Mouse (Mus musculus): Measurements from ENCODE around the gene Fga. TPM values are rescaled to one million over a fixed set of nuclear protein-coding genes. Genes with fewer than 3 reads are reported as not detected.

Gene Fga
- total RNA-seq (2023; ENCODE audit: inconsistent age): not detected in 4 replicates

GRCm38 (mm10) chr3:83025475-83026301, at the start of gene Fga:
Gene Fga (plus strand): TSS chr3:83026076.

GRCm38 (mm10) chr3:83007557-83007956, 18.3 kb upstream of the Fga start, which contains the start of gene Fgg:
Gene Fgg (plus strand): TSS chr3:83007724.

GRCm38 (mm10) chr3:83049680-83050079, 23.8 kb downstream of the Fga start, which contains the start of gene Fgb:
Gene Fgb (minus strand): TSS chr3:83049863.

GRCm38 (mm10) chr3:83055281-83056038, 29.6 kb downstream of the Fga start, which contains the start of gene Plrg1:
Gene Plrg1 (plus strand): TSS chr3:83055522.

Other genes starting within 250 kb of the Fga start
- gene Rbm46, start 149.6 kb upstream of the Fga start, total RNA-seq (2023; ENCODE audit: inconsistent age): not detected in 4 replicates
- not detected in 4 replicates for gene Lrat, start 122.1 kb upstream of the Fga start, total RNA-seq (2023; ENCODE audit: inconsistent age)
- gene Fgg, start 18.4 kb upstream of the Fga start, total RNA-seq (2023; ENCODE audit: inconsistent age): not detected in 4 replicates
- gene Fgb, start 23.8 kb downstream of the Fga start, total RNA-seq (2023; ENCODE audit: inconsistent age): not detected in 4 replicates
- gene Plrg1, start 29.4 kb downstream of the Fga start, total RNA-seq (2023; ENCODE audit: inconsistent age): 62.3 to 67.8 TPM (median 65.1 TPM) in 4 replicates
- gene Dchs2, start 101.9 kb downstream of the Fga start, total RNA-seq (2023; ENCODE audit: inconsistent age): not detected in 4 replicates